Mouse (Mus musculus): ENCODE measurements around the gene Cat. TPM values are rescaled to one million over a fixed set of nuclear protein-coding genes. Genes with fewer than 3 reads are reported as not detected.

Gene Cat
- total and polyA plus RNA-seq, 2 experiments from 2014 or later: 70.2 to 118 TPM

DNA sequence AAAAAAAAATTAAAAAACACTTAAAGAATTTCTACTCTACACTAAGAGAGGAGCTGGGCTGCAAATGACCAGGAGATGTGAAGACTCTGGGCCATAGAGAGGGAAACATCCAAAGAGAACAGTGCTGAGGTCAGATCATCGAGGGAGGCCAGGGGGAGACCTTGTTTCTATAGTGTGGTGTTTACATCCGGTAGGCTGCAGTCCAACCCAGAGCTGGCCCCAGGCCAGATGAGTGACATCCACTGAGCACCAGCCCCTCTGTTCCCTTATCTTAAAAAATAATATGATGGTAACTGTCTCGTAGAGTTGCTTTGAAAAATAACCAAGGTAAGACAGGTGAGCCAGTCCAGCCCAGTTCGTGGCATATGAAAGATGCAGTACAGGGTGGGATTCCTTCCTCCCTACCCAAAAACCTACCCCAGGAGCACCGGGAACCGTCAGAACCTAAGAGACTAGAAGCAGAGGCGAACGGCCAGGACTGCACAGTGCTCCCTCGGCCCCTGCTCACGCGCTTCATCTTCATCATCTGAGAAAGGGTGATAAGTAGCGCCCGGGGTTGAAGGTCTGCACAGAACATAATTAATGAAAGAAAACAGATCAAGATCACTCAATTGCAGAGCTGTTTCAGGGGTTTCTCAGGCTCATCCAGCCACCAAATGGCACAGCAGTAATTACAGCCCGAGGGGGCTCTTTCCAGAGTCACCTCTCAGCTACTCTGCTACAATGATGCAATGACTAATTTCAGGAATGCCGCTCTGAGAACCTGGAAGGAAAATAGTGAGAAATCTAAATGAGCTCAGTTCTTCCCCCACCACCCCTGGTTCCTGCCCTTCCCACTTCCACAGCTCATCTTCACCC is 64.1 kb downstream of the Cat start:
- Histone ChIP-seq H3K27me3 (ENCODE audit: insufficient read depth, low read length) (no peaks in the 10 kb centered on the region), H3K4me1 (ENCODE audit: insufficient read depth, low read length) (peaks cover 7% of the 10 kb centered on the region; the same call in 1 of the 2 replicates), H3K27ac (ENCODE audit: low read depth, low read length) (no peak overlapping the region), H3K4me2 (ENCODE audit: low read depth, low read length, poor library complexity, severe bottlenecking) (no peak overlapping the region), H3K9ac (replicated peaks; ENCODE audit: low read length, poor library complexity, severe bottlenecking) (no peak overlapping the region), H3K9me3 (ENCODE audit: low read length) (no peaks in the 10 kb centered on the region), H3K36me3 (ENCODE audit: insufficient read depth, low read length) (no peaks in the 10 kb centered on the region), H3K4me3 (ENCODE audit: low read depth, low read length) (no peak overlapping the region)
- no peak for TF ChIP-seq CTCF (IDR thresholded peaks at IDR 0.05)
- no peak for ATAC-seq (ENCODE audit: low FRiP score)
- WGBS: 66% methylated on average over 15 of the region's 15 CpGs
- DNase-seq (ENCODE audit: low spot score): peak; percentile 28

DNA sequence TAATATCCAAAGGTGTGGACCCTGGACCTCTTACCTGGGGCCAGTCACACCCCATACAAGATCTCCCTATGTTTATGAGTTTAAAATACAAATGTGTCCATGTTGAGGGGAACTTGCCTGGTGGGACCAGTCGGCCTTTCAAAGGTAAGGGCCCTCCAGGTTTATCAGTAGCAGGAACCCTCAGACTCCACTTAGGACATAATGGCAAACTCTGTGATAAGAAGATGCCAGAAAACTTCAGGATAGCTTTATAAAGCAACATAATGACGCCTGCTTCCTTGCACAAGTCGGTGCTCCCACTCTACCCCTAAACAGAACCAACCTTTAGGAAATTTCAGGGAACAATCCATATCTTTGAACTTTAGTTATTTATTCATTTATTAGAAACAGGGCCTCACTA is 69.2 kb downstream of the Cat start:
- no peak for DNase-seq (ENCODE audit: low spot score)

DNA sequence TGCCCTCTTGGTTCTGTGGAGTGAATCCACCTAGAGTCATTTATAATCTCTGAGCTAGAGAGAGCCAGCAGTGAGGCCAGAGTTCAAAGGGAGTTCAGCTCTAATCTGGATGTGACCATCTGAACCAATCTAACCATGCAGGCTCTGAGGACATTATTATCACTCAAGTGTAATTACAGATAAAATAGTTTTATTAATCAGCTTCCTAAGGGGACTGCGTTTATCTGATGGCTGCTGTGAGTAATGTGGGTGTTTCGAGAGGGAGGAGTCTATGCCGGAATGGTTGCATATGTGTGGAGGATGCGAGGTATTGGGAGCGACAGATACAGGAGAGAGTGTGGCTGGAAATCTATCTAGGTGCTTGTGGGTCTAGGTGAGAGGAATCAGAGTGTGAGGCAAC is 71.6 kb downstream of the Cat start:
- Histone ChIP-seq H3K36me3 (ENCODE audit: insufficient read depth, low read length) (no peaks in the 10 kb centered on the region), H3K27me3 (ENCODE audit: insufficient read depth, low read length) (no peaks in the 10 kb centered on the region), H3K27ac (ENCODE audit: low read depth, low read length) (no peak overlapping the region), H3K9ac (replicated peaks; ENCODE audit: low read length, poor library complexity, severe bottlenecking) (no peak overlapping the region), H3K4me1 (ENCODE audit: insufficient read depth, low read length) (no peaks in the 10 kb centered on the region), H3K9me3 (ENCODE audit: low read length) (no peaks in the 10 kb centered on the region), H3K4me2 (ENCODE audit: low read depth, low read length, poor library complexity, severe bottlenecking) (no peak overlapping the region), H3K4me3 (ENCODE audit: low read depth, low read length) (no peak overlapping the region)
- no peak for DNase-seq (ENCODE audit: low spot score)
- ATAC-seq (ENCODE audit: low FRiP score): no peak
- 83% methylated on average over 5 of the region's 5 CpGs for WGBS
- no peak for TF ChIP-seq CTCF (IDR thresholded peaks at IDR 0.05)

More for the DNA sequence above, 69.2 kb downstream of the Cat start:
- H3K27me3 ChIP-seq (ENCODE audit: insufficient read depth, low read length): no peaks in the 10 kb centered on the region
- ATAC-seq (ENCODE audit: low FRiP score): no peak
- no peaks in the 10 kb centered on the region for H3K36me3 ChIP-seq (ENCODE audit: insufficient read depth, low read length)
- H3K4me3 ChIP-seq (ENCODE audit: low read depth, low read length): no peak overlapping the region
- H3K27ac ChIP-seq (ENCODE audit: low read depth, low read length): no peak overlapping the region
- 90% methylated on average over 3 of the region's 3 CpGs for WGBS
- H3K4me2 ChIP-seq (ENCODE audit: low read depth, low read length, poor library complexity, severe bottlenecking): no peak overlapping the region
- no peaks in the 10 kb centered on the region for H3K9me3 ChIP-seq (ENCODE audit: low read length)
- no peak for TF ChIP-seq CTCF (IDR thresholded peaks at IDR 0.05)
- H3K4me1 ChIP-seq (ENCODE audit: insufficient read depth, low read length): no peaks in the 10 kb centered on the region
- H3K9ac ChIP-seq (replicated peaks; ENCODE audit: low read length, poor library complexity, severe bottlenecking): no peak overlapping the region

DNA sequence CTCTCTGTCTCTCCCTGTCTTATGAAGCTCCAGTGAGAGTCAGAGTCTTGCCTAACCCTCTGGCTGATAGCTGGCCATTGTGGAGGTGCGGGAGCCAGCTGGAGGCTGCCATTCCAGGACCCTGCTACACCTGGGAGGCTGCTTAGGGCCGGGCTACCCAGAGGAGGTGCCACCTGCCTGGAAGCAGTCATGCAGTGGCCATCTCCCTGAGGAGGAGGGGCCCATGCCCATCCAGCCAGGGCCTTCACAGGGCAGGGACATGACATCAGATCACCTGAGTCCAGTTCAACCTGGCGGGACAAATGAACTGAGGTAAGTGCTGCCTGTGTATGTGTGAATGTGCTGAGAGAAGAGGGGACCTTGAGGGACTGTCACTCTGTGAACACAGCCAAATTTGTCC is 73.1 kb downstream of the Cat start:
- WGBS: 87% methylated on average over 3 of the region's 3 CpGs
- TF ChIP-seq CTCF (IDR thresholded peaks at IDR 0.05): no peak
- no peak for ATAC-seq (ENCODE audit: low FRiP score)
- Histone ChIP-seq H3K4me3 (ENCODE audit: low read depth, low read length) (no peak overlapping the region), H3K36me3 (ENCODE audit: insufficient read depth, low read length) (no peaks in the 10 kb centered on the region), H3K4me2 (ENCODE audit: low read depth, low read length, poor library complexity, severe bottlenecking) (no peak overlapping the region), H3K27ac (ENCODE audit: low read depth, low read length) (no peak overlapping the region), H3K9ac (replicated peaks; ENCODE audit: low read length, poor library complexity, severe bottlenecking) (no peak overlapping the region), H3K27me3 (ENCODE audit: insufficient read depth, low read length) (no peaks in the 10 kb centered on the region), H3K4me1 (ENCODE audit: insufficient read depth, low read length) (no peaks in the 10 kb centered on the region), H3K9me3 (ENCODE audit: low read length) (no peaks in the 10 kb centered on the region)
- no peak for DNase-seq (ENCODE audit: low spot score)

DNA sequence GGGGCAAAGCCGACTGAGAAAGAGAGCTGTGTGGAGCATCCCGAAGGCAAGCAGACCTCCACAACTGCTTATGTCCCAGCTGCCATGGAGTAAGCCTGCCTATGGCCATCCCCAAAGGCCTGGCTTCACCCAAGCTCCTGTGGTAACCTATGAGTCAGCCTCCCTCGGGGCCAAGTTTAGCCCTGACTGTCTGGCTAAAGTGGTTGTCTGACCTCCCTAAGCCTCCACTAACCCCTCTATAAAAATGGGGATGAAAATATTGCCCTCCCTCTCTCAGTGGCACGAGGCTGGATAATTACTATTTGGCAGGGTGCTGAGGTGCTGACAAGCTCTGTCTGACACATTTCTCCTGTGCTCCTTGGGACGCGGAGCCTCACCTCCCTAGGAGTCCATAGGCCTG is 73.6 kb downstream of the Cat start, which contains the start of gene Elf5:
Gene Elf5 (plus strand): TSS at position 341 of the 400 bp plus-strand sequence.
- Histone ChIP-seq H3K4me3 (ENCODE audit: low read depth, low read length) (no peak within 1 kb of the TSS), H3K36me3 (ENCODE audit: insufficient read depth, low read length) (no peaks in the 10 kb centered on the region), H3K9me3 (ENCODE audit: low read length) (no peaks in the 10 kb centered on the region), H3K9ac (replicated peaks; ENCODE audit: low read length, poor library complexity, severe bottlenecking) (no peak within 1 kb of the TSS), H3K27ac (ENCODE audit: low read depth, low read length) (no peak within 1 kb of the TSS), H3K4me1 (ENCODE audit: insufficient read depth, low read length) (no peaks in the 10 kb centered on the region), H3K27me3 (ENCODE audit: insufficient read depth, low read length) (no peaks in the 10 kb centered on the region), H3K4me2 (ENCODE audit: low read depth, low read length, poor library complexity, severe bottlenecking) (no peak within 1 kb of the TSS)
- no peak for ATAC-seq (ENCODE audit: low FRiP score)
- no peak for TF ChIP-seq CTCF (IDR thresholded peaks at IDR 0.05)
- no peak for DNase-seq (ENCODE audit: low spot score)
- 86% methylated on average over 6 of the region's 6 CpGs for WGBS

DNA sequence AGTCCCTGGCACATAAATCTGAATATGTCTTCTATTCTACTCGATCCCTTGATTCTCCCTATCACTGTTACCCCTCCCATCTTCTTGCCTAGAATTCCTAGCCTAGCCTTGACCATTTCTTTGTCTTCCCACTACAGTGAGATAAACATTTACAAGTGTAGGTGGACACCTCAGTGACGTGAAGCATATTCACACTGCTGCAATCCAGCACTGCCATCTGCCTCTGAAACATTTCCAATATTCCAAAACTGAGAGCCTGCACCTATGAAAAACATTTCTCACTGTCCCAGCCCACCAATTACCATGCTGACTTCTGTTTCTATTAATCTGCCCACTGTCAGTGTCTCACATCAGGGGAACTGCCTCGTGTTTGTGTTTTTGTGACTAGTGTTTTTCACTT is 78.7 kb downstream of the Cat start:
- TF ChIP-seq CTCF (IDR thresholded peaks at IDR 0.05): no peak
- Histone ChIP-seq H3K27me3 (ENCODE audit: insufficient read depth, low read length) (no peaks in the 10 kb centered on the region), H3K4me2 (ENCODE audit: low read depth, low read length, poor library complexity, severe bottlenecking) (no peak overlapping the region), H3K36me3 (ENCODE audit: insufficient read depth, low read length) (no peaks in the 10 kb centered on the region), H3K27ac (ENCODE audit: low read depth, low read length) (no peak overlapping the region), H3K4me3 (ENCODE audit: low read depth, low read length) (no peak overlapping the region), H3K4me1 (ENCODE audit: insufficient read depth, low read length) (no peaks in the 10 kb centered on the region), H3K9me3 (ENCODE audit: low read length) (no peaks in the 10 kb centered on the region), H3K9ac (replicated peaks; ENCODE audit: low read length, poor library complexity, severe bottlenecking) (no peak overlapping the region)
- ATAC-seq (ENCODE audit: low FRiP score): no peak
- no peak for DNase-seq (ENCODE audit: low spot score)
- WGBS: 85% methylated on average over 3 of the region's 3 CpGs

Other genes starting within 250 kb of the Cat start
- gene Ehf, start 181.9 kb downstream of the Cat start, total RNA-seq (2014; rRNA removed): 0.05 TPM in 1 of 2 replicates, not detected in the other
- gene Ehf, start 181.9 kb downstream of the Cat start, polyA plus RNA-seq (2015; fragmentation: Nextera tagmentation; extraction: Ambion mirVana): 0.22 TPM in 1 of 2 replicates, not detected in the other
- gene Elf5, start 73.5 kb downstream of the Cat start, total RNA-seq (2014; rRNA removed): 1.3 TPM in 1 of 2 replicates, not detected in the other
- gene Elf5, start 73.5 kb downstream of the Cat start, polyA plus RNA-seq (2015; fragmentation: Nextera tagmentation; extraction: Ambion mirVana): 0.10 TPM in 1 of 2 replicates, not detected in the other
- 21.8 and 22.0 TPM in 2 replicates for gene Abtb2, start 81.2 kb upstream of the Cat start, total RNA-seq (2014; rRNA removed)
- 7.4 and 7.6 TPM in 2 replicates for gene Abtb2, start 81.2 kb upstream of the Cat start, polyA plus RNA-seq (2015; fragmentation: Nextera tagmentation; extraction: Ambion mirVana)

Data from midbrain, postnatal 0 days (tissue).